Mouse (Mus musculus) gastrocnemius, adult 18-20 months (tissue): ENCODE data around the gene Colgalt2. TPM values are rescaled to one million over a fixed set of nuclear protein-coding genes. Genes with fewer than 3 reads are reported as not detected.

Experiments used
- DNase-seq: peaks from one replicate; pipeline ENCODE4 v3.0.0; 2021; ENCODE audit warnings: low spot score
- total RNA-seq, 2 experiments: library from RNA; stranded (reverse); gene quantifications; 2 replicates each; pipeline ENCODE4 v1.2.3; 2021

Colgalt2 gene
- total RNA-seq, 2 experiments from 2014 or later = 1.4 to 1.7 TPM

- no peak for DNase-seq
These were observed 91.2 kb downstream of the Colgalt2 start for GRCm38 (mm10) chr1:152490842-152491241.

GRCm38 (mm10) chr1:152492258-152492657 lies 92.6 kb downstream of the Colgalt2 start:
- DNase-seq = no peak

GRCm38 (mm10) chr1:152496831-152497230 lies 97.2 kb downstream of the Colgalt2 start:
- DNase-seq = peak; percentile 20

DNA sequence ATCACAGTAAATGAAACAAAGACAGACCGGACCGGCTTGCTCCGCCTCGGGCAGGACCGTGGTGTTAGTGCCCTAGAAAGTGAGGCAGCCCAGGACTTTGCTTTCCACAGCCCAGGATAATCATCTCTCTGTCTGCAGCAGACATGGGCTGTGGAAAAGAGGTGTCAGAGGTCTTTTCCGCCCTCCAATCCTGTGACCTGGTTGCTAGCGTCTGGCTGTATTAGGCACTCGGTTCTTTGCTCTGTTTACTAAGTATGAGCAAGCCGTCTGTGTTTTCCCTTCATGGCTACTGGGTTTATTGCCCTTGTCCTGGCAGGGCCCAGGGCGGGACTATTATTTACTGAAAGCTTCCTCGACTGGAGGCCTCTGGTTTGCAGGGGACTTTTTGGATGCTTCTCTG lies 98.0 kb downstream of the Colgalt2 start:
- DNase-seq = peak; percentile 28

GRCm38 (mm10) chr1:152499802-152500201 lies 100.2 kb downstream of the Colgalt2 start:
- no peak for DNase-seq

DNA sequence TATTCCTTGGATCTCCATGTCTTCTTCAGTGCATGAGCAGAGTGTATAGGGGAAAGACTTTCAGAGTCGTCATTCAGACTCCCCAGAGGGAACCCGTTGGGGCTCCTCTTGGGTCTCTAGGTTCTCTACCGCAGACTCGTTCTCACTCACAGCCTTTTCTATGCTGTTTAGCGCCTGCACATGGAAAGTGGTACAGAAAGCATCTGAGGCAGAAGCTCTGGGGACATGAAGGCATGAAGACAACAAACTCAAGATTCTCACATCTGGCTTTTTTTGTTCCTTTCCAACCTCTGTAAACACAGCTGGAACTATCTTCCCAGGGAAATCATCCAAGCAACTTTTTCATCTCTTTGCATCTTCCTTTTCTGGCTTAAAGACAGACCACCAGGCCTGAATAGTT lies 106.5 kb downstream of the Colgalt2 start:
- peak; percentile 33 for DNase-seq

- DNase-seq = peak; percentile 45
These were observed 107.1 kb downstream of the Colgalt2 start for GRCm38 (mm10) chr1:152506726-152507125.

- DNase-seq = no peak
These were observed 109.0 kb downstream of the Colgalt2 start for GRCm38 (mm10) chr1:152508481-152509220.

- no peak for DNase-seq
These were observed 111.6 kb downstream of the Colgalt2 start for GRCm38 (mm10) chr1:152511237-152511636.

- DNase-seq = no peak
These were observed 114.6 kb downstream of the Colgalt2 start for GRCm38 (mm10) chr1:152514256-152514655.

DNA sequence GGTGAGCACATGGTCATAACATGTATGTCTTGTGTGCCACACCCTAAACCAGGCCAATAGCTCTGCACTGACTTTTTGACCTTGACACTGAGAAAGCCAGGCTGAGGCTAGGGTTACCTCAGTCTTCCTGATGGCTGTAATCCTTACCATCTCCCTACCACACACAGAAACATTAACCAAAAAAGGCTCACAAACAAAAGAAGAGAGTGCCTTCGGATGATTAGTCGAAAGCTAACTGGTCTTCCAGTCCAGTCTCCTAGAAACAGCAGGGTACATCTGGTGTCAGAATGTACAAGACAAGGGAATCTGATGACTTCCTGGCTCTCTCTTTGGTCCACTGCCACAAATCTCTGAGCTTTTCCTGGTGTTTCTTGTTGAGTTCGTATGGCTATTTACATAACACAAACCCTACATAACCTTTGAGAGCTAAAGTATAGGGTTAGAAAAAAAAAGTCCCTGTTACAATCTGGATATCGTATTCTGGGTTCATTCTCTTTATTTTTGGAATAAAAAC lies 117.5 kb downstream of the Colgalt2 start:
- no peak for DNase-seq

DNA sequence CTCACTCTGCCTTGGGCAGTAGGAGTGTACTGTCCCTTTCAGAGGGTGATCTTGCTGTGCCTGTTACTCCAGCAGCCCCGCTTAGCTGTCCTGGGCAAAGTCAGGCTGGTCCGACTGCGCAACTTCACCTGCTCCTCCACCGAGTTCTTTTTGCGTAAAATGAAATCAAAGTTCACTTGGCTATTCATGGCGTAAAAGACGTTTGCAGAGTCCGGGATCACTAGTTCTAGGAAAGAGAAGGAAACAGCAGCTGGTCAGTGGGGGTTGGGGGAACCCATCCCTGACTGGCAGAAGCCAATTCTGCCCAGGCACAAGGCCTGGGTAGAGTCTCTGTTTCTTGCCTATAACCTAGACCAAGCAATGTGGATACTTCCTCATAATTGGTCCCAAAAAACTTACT lies 119.3 kb downstream of the Colgalt2 start:
- no peak for DNase-seq

DNA sequence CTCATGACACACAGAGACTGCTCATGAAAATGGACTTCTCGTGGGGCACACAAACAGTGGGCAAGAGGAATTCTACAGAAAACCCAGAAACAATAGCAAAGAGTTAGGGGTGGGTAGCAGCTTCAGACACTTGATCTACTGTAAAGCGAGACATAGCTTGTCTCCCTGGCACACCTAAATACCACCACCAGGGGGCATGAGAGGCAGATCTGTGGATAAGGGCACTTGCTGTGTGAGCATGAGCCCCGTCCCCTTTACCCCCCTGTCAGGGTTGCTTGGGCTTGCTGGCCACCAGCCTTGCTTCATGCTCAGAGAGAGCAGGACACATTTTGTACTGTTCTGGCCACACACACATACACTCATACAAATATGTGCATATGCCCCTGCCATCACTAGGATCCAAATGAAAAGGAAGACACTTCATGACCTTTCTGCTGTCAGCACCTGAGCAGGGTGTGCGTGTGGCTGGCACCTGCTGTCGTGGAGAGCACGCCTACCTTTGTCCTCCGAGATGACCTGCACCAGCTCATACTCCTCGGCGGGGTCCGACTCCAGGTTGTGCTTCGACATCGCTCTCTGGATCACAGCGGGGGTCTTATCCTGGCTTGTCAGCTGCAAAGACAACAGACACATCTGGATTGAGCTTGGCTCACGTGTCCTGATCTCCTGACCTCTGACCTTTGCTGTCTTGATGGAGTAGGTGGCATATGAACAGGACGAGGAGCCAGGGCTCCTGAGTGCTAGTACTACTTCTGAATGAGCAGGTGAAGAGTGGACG lies 121.4 kb downstream of the Colgalt2 start:
- peak; percentile 50 for DNase-seq

DNA sequence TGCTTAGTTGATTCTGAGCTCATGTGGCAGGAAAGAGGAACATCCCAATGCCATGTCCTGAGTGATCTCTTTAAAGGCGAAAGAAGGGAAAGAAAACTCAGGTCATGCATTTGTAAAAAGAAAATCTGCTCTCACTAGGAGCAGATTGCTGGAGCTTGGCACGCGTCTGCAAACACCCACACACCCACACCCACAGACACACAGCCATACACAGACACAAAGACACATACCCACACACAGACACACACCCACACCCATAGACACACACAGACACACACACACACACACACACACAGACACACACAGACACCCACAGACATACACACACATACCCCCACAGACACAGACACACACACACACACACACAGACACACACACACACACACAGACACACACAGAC lies 122.6 kb downstream of the Colgalt2 start:
- DNase-seq = no peak

DNA sequence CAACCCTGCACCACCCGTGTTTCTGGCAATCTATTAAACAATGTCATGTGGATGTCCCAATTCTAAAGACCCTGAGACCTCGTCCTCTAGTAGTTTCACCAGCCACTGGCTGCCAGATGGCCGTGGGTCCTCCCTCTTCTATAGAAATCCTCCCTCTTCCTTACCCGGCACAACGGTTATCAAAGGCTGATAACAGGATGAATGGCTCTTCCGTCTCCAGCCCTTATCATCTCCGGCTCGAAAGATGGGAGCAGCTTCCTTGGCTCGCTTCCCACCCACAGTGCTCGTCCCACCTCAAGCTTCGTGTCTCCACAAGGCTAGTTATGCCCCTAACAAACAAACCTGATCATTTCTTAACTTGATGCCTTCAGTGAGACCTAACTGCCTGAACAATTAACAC lies 123.7 kb downstream of the Colgalt2 start:
- no peak for DNase-seq

GRCm38 (mm10) chr1:152524098-152524892 lies 124.7 kb downstream of the Colgalt2 start:
- DNase-seq = no peak

GRCm38 (mm10) chr1:152524987-152525648 lies 125.5 kb downstream of the Colgalt2 start:
- DNase-seq = peak; percentile 82

DNA sequence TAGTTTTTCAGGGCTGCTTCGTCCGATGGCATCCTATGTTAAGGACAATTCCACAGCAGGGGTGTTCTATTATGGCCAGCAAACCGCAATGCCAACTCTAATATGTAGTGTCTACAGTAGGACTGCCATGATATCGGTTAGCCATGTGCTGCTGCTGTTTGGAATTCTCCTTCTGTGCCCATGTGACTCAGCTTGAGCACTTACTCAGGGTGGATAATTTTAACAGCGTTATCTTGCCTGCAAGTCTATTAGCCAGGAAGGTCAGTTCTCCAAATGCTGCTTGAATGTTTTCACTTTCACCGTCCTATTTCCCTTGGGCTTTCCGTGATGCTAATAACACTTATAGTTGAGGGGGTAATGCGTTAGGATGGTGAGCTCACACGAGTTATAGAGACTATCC lies 126.5 kb downstream of the Colgalt2 start:
- DNase-seq = no peak

DNA sequence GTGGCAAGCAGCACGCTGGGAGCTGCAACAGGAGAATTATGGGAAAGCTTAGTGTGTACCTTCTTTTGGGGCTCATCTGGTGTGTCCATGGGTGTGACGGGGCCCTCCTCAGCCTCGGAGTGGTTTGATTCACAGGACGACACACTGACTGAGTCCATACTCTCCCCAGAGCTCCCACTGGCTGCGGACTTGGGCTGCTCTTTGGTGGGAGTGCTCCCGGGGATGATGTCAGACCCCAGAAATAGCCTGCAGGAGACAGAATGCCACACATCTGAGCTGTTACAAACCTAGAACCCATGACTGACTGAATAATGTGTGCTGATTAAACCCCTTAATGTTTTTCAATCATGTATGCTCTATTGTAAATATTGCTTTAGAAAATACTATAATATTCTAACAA lies 128.6 kb downstream of the Colgalt2 start:
- no peak for DNase-seq

- no peak for DNase-seq
These were observed 129.1 kb downstream of the Colgalt2 start for GRCm38 (mm10) chr1:152528778-152529177.

DNA sequence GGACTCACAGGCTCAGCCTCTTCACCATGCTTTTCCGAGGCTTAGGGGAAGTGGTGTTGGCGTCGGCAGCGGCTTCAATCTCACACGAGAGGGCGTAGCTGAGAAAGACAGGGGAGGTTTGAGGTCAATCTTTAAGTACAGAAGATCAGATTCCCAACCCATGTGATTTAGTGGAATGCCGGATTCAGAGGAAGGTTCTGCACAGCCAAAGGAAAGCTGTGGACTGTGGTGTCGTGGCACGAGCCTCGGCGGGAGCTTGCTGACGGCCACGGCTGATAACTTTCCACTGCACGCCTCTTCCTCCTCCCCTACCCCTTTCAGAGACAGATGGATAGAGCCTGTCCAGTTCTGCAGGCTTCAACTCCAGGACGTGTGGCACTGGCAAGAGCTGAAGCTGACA lies 131.9 kb downstream of the Colgalt2 start:
- DNase-seq = peak; percentile 38
